ENCODE assay signal across 7 mouse cellular contexts in the genomic region with DNA sequence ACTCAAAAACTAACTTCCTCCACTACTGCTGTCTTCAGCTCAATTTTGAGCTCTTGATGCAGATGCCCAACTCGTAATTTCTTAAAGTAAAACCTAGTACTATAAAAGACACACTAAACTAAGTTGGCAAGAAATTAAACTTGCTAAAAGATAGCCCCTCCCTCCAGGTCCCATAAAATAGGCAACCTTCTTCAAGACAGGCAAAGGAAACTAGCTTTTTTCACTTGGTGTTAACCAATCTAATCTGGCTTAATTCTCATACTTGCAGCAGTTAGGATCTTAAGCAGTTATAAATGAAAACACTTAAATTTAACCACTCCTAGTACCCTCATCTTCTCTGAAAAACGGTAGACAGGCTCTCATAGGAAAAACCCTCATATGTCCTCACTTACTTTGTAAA. TPM values are rescaled to one million over a fixed set of nuclear protein-coding genes. Genes with fewer than 3 reads are reported as not detected.
DNase-seq lines count a peak whose midpoint lies in the region; ATAC-seq and TF ChIP-seq lines count a peak whose summit lies in the region.

No protein-coding gene starts in this region.

- no peak for TF ChIP-seq CTCF in lung, postnatal 0 days (IDR thresholded peaks at IDR 0.05)
- no peak for TF ChIP-seq CTCF in stomach, postnatal 0 days (IDR thresholded peaks at IDR 0.05; ENCODE audit: low read depth)

- no peaks in the 10 kb centered on the region for H3K9me3 ChIP-seq in lung, postnatal 0 days (ENCODE audit: low read length)
- no peaks in the 10 kb centered on the region for H3K9me3 ChIP-seq in forebrain, embryonic 15.5 days
- no peaks in the 10 kb centered on the region for H3K9me3 ChIP-seq in liver, embryonic 12.5 days (replicated peaks)
- no peaks in the 10 kb centered on the region for H3K9me3 ChIP-seq in stomach, postnatal 0 days (ENCODE audit: control insufficient read depth, low read length)

- no peaks in the 10 kb centered on the region for H3K27me3 ChIP-seq in lung, postnatal 0 days (replicated peaks; ENCODE audit: insufficient read depth, low read length)
- no peaks in the 10 kb centered on the region for H3K27me3 ChIP-seq in forebrain, embryonic 15.5 days
- H3K27me3 ChIP-seq in liver, embryonic 12.5 days (replicated peaks), result no peaks in the 10 kb centered on the region
- H3K27me3 ChIP-seq in stomach, postnatal 0 days (ENCODE audit: control insufficient read depth, insufficient read depth, low read length), result no peaks in the 10 kb centered on the region

- peak overlapping the region; percentile 89 for H3K4me3 ChIP-seq in lung, postnatal 0 days (ENCODE audit: low read depth, low read length)
- peak overlapping the region; percentile 72 for H3K4me3 ChIP-seq in forebrain, embryonic 15.5 days
- H3K4me3 ChIP-seq in liver, embryonic 12.5 days, result peak overlapping the region; percentile 97
- H3K4me3 ChIP-seq in stomach, postnatal 0 days (ENCODE audit: low read depth, low read length), result peak overlapping the region; percentile 76

- no peak for DNase-seq in lung, postnatal 0 days (ENCODE audit: low spot score)
- DNase-seq in lung, postnatal 25 days (ENCODE audit: low spot score), result no peak
- DNase-seq in stomach, postnatal 0 days (ENCODE audit: low spot score), result no peak
- DNase-seq in thymus, postnatal 14 days, result no peak
- no peak for DNase-seq in cerebellum, postnatal 36 days

- H3K9ac ChIP-seq in lung, postnatal 0 days (replicated peaks; ENCODE audit: low read depth), result no peak overlapping the region
- peak overlapping the region; percentile 5; the same call in 1 of the 2 replicates for H3K9ac ChIP-seq in forebrain, embryonic 15.5 days (replicated peaks)
- H3K9ac ChIP-seq in liver, embryonic 12.5 days, result peak overlapping the region; percentile 99
- no peak overlapping the region for H3K9ac ChIP-seq in stomach, postnatal 0 days (ENCODE audit: low read length)

- H3K4me1 ChIP-seq in lung, postnatal 0 days (ENCODE audit: insufficient read depth, low read depth, low read length), result peaks cover 10% of the 10 kb centered on the region; the same call in 1 of the 2 replicates
- H3K4me1 ChIP-seq in forebrain, embryonic 15.5 days, result peaks cover 36% of the 10 kb centered on the region
- peaks cover 40% of the 10 kb centered on the region for H3K4me1 ChIP-seq in liver, embryonic 12.5 days
- no peaks in the 10 kb centered on the region for H3K4me1 ChIP-seq in stomach, postnatal 0 days (replicated peaks; ENCODE audit: control insufficient read depth, insufficient read depth)

- H3K36me3 ChIP-seq in lung, postnatal 0 days (ENCODE audit: insufficient read depth, low read length), result no peaks in the 10 kb centered on the region
- no peaks in the 10 kb centered on the region for H3K36me3 ChIP-seq in forebrain, embryonic 15.5 days
- 0 out of 2 replicates have a peak, but pooled peaks cover 6% of the 10 kb centered on the region for H3K36me3 ChIP-seq in liver, embryonic 12.5 days
- H3K36me3 ChIP-seq in stomach, postnatal 0 days (ENCODE audit: control insufficient read depth, insufficient read depth, low read length), result no peaks in the 10 kb centered on the region

- TF ChIP-seq EP300 in lung, postnatal 0 days (IDR thresholded peaks at IDR 0.05), result no peak
- TF ChIP-seq EP300 in stomach, postnatal 0 days (optimal IDR thresholded peaks at IDR 0.05), result no peak

- ATAC-seq in lung, postnatal 0 days, result no peak
- no peak for ATAC-seq in forebrain, embryonic 15.5 days (replicated peaks)
- no peak for ATAC-seq in liver, embryonic 12.5 days
- ATAC-seq in stomach, postnatal 0 days (ENCODE audit: low FRiP score, low TSS enrichment), result no peak

- peak overlapping the region; percentile 96 for H3K4me2 ChIP-seq in lung, postnatal 0 days (replicated peaks; ENCODE audit: low read depth, low read length)
- H3K4me2 ChIP-seq in forebrain, embryonic 15.5 days (replicated peaks), result peak overlapping the region; percentile 80
- peak overlapping the region; percentile 98 for H3K4me2 ChIP-seq in liver, embryonic 12.5 days
- peak overlapping the region; percentile 60 for H3K4me2 ChIP-seq in stomach, postnatal 0 days (replicated peaks; ENCODE audit: low read depth)

- 8% methylated on average over 2 of the region's 2 CpGs for whole genome bisulfite sequencing in lung, postnatal 0 days
- WGBS in forebrain, embryonic 15.5 days, result 24% methylated on average over 2 of the region's 2 CpGs
- WGBS in liver, embryonic 12.5 days (ENCODE audit: insufficient replicate concordance), result 13% methylated on average over 2 of the region's 2 CpGs
- WGBS in stomach, postnatal 0 days, result 14% methylated on average over 2 of the region's 2 CpGs

- H3K27ac ChIP-seq in lung, postnatal 0 days (ENCODE audit: low read length), result no peak overlapping the region
- no peak overlapping the region for H3K27ac ChIP-seq in forebrain, embryonic 15.5 days (replicated peaks)
- no peak overlapping the region for H3K27ac ChIP-seq in liver, embryonic 12.5 days
- no peak overlapping the region for H3K27ac ChIP-seq in stomach, postnatal 0 days (replicated peaks)

RNA-seq across cellular contexts. Expression of a gene that starts 2.3 kb away (rescaled TPM):
- polyA plus RNA-seq in lung, postnatal 0 days (2015; fragmentation: Nextera tagmentation; extraction: Ambion mirVana), result 19.8 and 23.0 TPM in 2 replicates
- polyA plus RNA-seq in forebrain, embryonic 15.5 days (2015; fragmentation: Nextera tagmentation; extraction: Ambion mirVana), result 37.1 and 38.0 TPM in 2 replicates
- 12.6 and 12.7 TPM in 2 replicates for polyA plus RNA-seq in liver, embryonic 12.5 days (2016; fragmentation: Nextera tagmentation; extraction: Ambion mirVana)
- 11.8 and 13.8 TPM in 2 replicates for polyA plus RNA-seq in stomach, postnatal 0 days (2015; fragmentation: Nextera tagmentation; extraction: Ambion mirVana)

RNA-seq across cellular contexts. Expression of a gene that starts 59.5 kb away (rescaled TPM):
- polyA plus RNA-seq in lung, postnatal 0 days (2015; fragmentation: Nextera tagmentation; extraction: Ambion mirVana), result 15.5 and 18.4 TPM in 2 replicates
- 53.9 and 55.4 TPM in 2 replicates for polyA plus RNA-seq in forebrain, embryonic 15.5 days (2015; fragmentation: Nextera tagmentation; extraction: Ambion mirVana)
- polyA plus RNA-seq in liver, embryonic 12.5 days (2016; fragmentation: Nextera tagmentation; extraction: Ambion mirVana), result 43.2 and 46.2 TPM in 2 replicates
- polyA plus RNA-seq in stomach, postnatal 0 days (2015; fragmentation: Nextera tagmentation; extraction: Ambion mirVana), result 17.5 and 18.7 TPM in 2 replicates

Comparison
In these comparisons a context has a peak if more than half of its experiments do, and no peak if none do; other contexts are left out.
1. H3K9ac ChIP-seq: peak in forebrain, embryonic 15.5 days (single experiment) and liver, embryonic 12.5 days (single experiment); none in lung, postnatal 0 days (single experiment) and stomach, postnatal 0 days (single experiment).
2. Peak in every context shown above with its lines, with median percentiles within 50 percentile points of each other: H3K4me2 ChIP-seq and H3K4me3 ChIP-seq.